18 mouse cellular contexts compared by ENCODE assay signal in genomic region chr4:105218202-105218601, GRCm38 (mm10).
DNase-seq lines count a peak whose midpoint lies in the region; ATAC-seq and TF ChIP-seq lines count a peak whose summit lies in the region.
"Had no signal": no experiment of that assay in that cellular context is flagged by ENCODE, and none has a peak within 500 bp of the region (broad histone marks: within the 10 kb centered on the region; RNA-seq: fewer than 3 reads in every experiment).

No protein-coding gene starts in this region.

- no peak overlapping the region for H3K9ac ChIP-seq in lung, postnatal 0 days (replicated peaks; ENCODE audit: low read depth)
- H3K9ac ChIP-seq: forebrain, postnatal 0 days; midbrain, embryonic 15.5 days; neural tube, embryonic 13.5 days had no signal

- H3K4me1 ChIP-seq in lung, postnatal 0 days (ENCODE audit: insufficient read depth, low read depth, low read length) = no peaks in the 10 kb centered on the region; the same call in 1 of the 2 replicates
- peaks cover 19% of the 10 kb centered on the region for H3K4me1 ChIP-seq in lung, adult 2 months (ENCODE audit: control insufficient read depth, insufficient read depth, low read length)
- H3K4me1 ChIP-seq: midbrain, embryonic 15.5 days had no signal

- peak overlapping the region; percentile 16; the same call in 1 of the 2 replicates for H3K27ac ChIP-seq in lung, postnatal 0 days (ENCODE audit: low read length)
- H3K27ac ChIP-seq in left cerebral cortex, adult 2 months = no peak overlapping the region
- H3K27ac ChIP-seq: layer of hippocampus, adult 2 months; midbrain, embryonic 15.5 days; neural tube, embryonic 13.5 days had no signal

- 55% methylated on average over 10 of the region's 10 CpGs for WGBS in lung, postnatal 0 days
- WGBS in lung, adult 2 months = 49% methylated on average over 10 of the region's 10 CpGs

- ATAC-seq in lung, postnatal 0 days = peak; percentile 73
- ATAC-seq: CD4-positive, CD25-positive, alpha-beta regulatory T cell, adult 4 months; forebrain, postnatal 0 days; hindbrain, embryonic 16.5 days; midbrain, embryonic 15.5 days; Patski had no signal

- no peak for TF ChIP-seq POLR2A in lung, adult 2 months (IDR thresholded peaks at IDR 0.05; ENCODE audit: borderline replicate concordance, extremely low read depth, low read depth, low read length)

- H3K27me3 ChIP-seq in lung, postnatal 0 days (replicated peaks; ENCODE audit: insufficient read depth, low read length) = no peaks in the 10 kb centered on the region
- H3K27me3 ChIP-seq: midbrain, embryonic 15.5 days; neural tube, embryonic 13.5 days; Patski had no signal

- no peaks in the 10 kb centered on the region for H3K9me3 ChIP-seq in lung, postnatal 0 days (ENCODE audit: low read length)
- H3K9me3 ChIP-seq: midbrain, embryonic 15.5 days; neural tube, embryonic 13.5 days had no signal

- peak; percentile 95 for TF ChIP-seq EP300 in lung, postnatal 0 days (IDR thresholded peaks at IDR 0.05)

- intact Hi-C loops in heart, postnatal 10 days (cut with DNase I) = loop anchor here (5.0 kb wide), 2 partner anchors 89 to 334 kb away; no protein-coding TSS in a partner anchor
- intact Hi-C loops in left cerebral cortex, adult 2 months (cut with DNase I) = no loop called here

- H3K36me3 ChIP-seq in lung, postnatal 0 days (ENCODE audit: insufficient read depth, low read length) = peaks cover 28% of the 10 kb centered on the region
- H3K36me3 ChIP-seq: midbrain, embryonic 15.5 days had no signal

- no peak overlapping the region for H3K4me2 ChIP-seq in lung, postnatal 0 days (replicated peaks; ENCODE audit: low read depth, low read length)
- H3K4me2 ChIP-seq: midbrain, embryonic 15.5 days; neural tube, embryonic 13.5 days had no signal

- TF ChIP-seq CTCF in lung, postnatal 0 days (IDR thresholded peaks at IDR 0.05) = no peak; the same call in 1 of the 2 replicates
- TF ChIP-seq CTCF in lung, adult 2 months (IDR thresholded peaks at IDR 0.05; ENCODE audit: insufficient read depth, low read length) = no peak
- no peak for TF ChIP-seq CTCF in left cerebral cortex, adult 2 months (IDR thresholded peaks at IDR 0.05)

- peak; percentile 63 for DNase-seq in heart, adult 8-10 months (ENCODE audit: low spot score)
- DNase-seq in heart, postnatal 10 days = no peak
- DNase-seq in lung, postnatal 0 days (ENCODE audit: low spot score) = peak; percentile 54
- DNase-seq in lung, adult 2 months = no peak
- peak; percentile 60 for DNase-seq in kidney, postnatal 10 days
- DNase-seq in lung, postnatal 4 days = peak; percentile 52 to 71
- no peak for DNase-seq in left cerebral cortex, adult 2 months (ENCODE audit: extremely low spot score in 1 of 2, low spot score in 2 of 2)
- DNase-seq in neural tube, embryonic 10.5 days (ENCODE audit: extremely low spot score, low spot score) = no peak
- DNase-seq: cerebellum, adult 11 months; forebrain, postnatal 0 days; gastrocnemius, postnatal 36 days; thymus, adult 2 months had no signal

- no peak overlapping the region for H3K4me3 ChIP-seq in lung, postnatal 0 days (ENCODE audit: low read depth, low read length)
- H3K4me3 ChIP-seq in lung, adult 2 months (replicated peaks; ENCODE audit: extremely low read depth, low read depth, low read length) = no peak overlapping the region
- H3K4me3 ChIP-seq in left cerebral cortex, adult 2 months = no peak overlapping the region
- H3K4me3 ChIP-seq: layer of hippocampus, adult 2 months; midbrain, embryonic 15.5 days; neural tube, embryonic 13.5 days had no signal

Comparison
In these comparisons a context has a peak if more than half of its experiments do, and no peak if none do; other contexts are left out.
1. DNase-seq: peak in heart, adult 8-10 months (single experiment), lung, postnatal 0 days (single experiment), kidney, postnatal 10 days (single experiment) and lung, postnatal 4 days (2 of 2); none in heart, postnatal 10 days (0 of 2), lung, adult 2 months (single experiment), left cerebral cortex, adult 2 months (0 of 2) and neural tube, embryonic 10.5 days (single experiment).